Mouse (Mus musculus) right cerebral cortex, postnatal 14 days (tissue): ENCODE measurements around the gene Cog5.

ENCODE experiments used
- DNase-seq: peaks from one replicate; pipeline ENCODE4 v3.0.0; 2022

The Cog5 gene

GRCm38 (mm10) chr12:31712233-31712632 is 57.6 kb downstream of the Cog5 start:
- DNase-seq: no peak

- DNase-seq: no peak
These were observed 58.1 kb downstream of the Cog5 start for GRCm38 (mm10) chr12:31712727-31713126.

- peak; percentile 51 for DNase-seq
These were observed 58.9 kb downstream of the Cog5 start, which contains the start of gene Gpr22 for GRCm38 (mm10) chr12:31713600-31713999. Gene Gpr22, minus strand, starts transcription at chr12:31713947.

GRCm38 (mm10) chr12:31714070-31714469 is 59.4 kb downstream of the Cog5 start:
- DNase-seq: no peak

GRCm38 (mm10) chr12:31719586-31720275 is 65.1 kb downstream of the Cog5 start:
- DNase-seq: no peak

- DNase-seq: no peak
These were observed 69.9 kb downstream of the Cog5 start for GRCm38 (mm10) chr12:31724576-31724975.

GRCm38 (mm10) chr12:31725511-31726275 is 71.0 kb downstream of the Cog5 start:
- DNase-seq: no peak

GRCm38 (mm10) chr12:31726707-31727106 is 72.0 kb downstream of the Cog5 start:
- DNase-seq: no peak

- DNase-seq: no peak
These were observed 75.5 kb downstream of the Cog5 start for GRCm38 (mm10) chr12:31730126-31730525.

GRCm38 (mm10) chr12:31734616-31735015 is 79.9 kb downstream of the Cog5 start:
- peak; percentile 27 for DNase-seq

- no peak for DNase-seq
These were observed 92.6 kb downstream of the Cog5 start for GRCm38 (mm10) chr12:31747301-31747700.

GRCm38 (mm10) chr12:31749846-31750245 is 95.2 kb downstream of the Cog5 start:
- no peak for DNase-seq

GRCm38 (mm10) chr12:31754465-31754864 is 99.8 kb downstream of the Cog5 start:
- DNase-seq: no peak

- no peak for DNase-seq
These were observed 101.5 kb downstream of the Cog5 start for GRCm38 (mm10) chr12:31755885-31756755.

- DNase-seq: peak; percentile 11
These were observed 118.9 kb downstream of the Cog5 start for GRCm38 (mm10) chr12:31773612-31774011.

GRCm38 (mm10) chr12:31784291-31784690 is 129.6 kb downstream of the Cog5 start:
- no peak for DNase-seq

GRCm38 (mm10) chr12:31788530-31788929 is 133.9 kb downstream of the Cog5 start:
- no peak for DNase-seq

GRCm38 (mm10) chr12:31806410-31807154 is 151.9 kb downstream of the Cog5 start:
- DNase-seq: no peak

GRCm38 (mm10) chr12:31818051-31818461 is 163.4 kb downstream of the Cog5 start:
- no peak for DNase-seq

- DNase-seq: no peak
These were observed 164.4 kb downstream of the Cog5 start for GRCm38 (mm10) chr12:31819096-31819495.

- DNase-seq: no peak
These were observed 164.9 kb downstream of the Cog5 start for GRCm38 (mm10) chr12:31819520-31819919.

GRCm38 (mm10) chr12:31823671-31824070 is 169.0 kb downstream of the Cog5 start:
- no peak for DNase-seq

- no peak for DNase-seq
These were observed 170.2 kb downstream of the Cog5 start for GRCm38 (mm10) chr12:31824831-31825230.
